Mouse (Mus musculus) neural tube, embryonic 11.5 days (tissue): Measurements from ENCODE around the gene Grcc10. TPM values are rescaled to one million over a fixed set of nuclear protein-coding genes. Genes with fewer than 3 reads are reported as not detected.

Experiments used
- ATAC-seq: fragments of 200-750 bp; cut with Nextera tagmentation; 2 replicates; pipeline ENCODE4 v1.8.0; 2017; ENCODE audit warnings: moderate number of reproducible peaks, mild to moderate bottlenecking, moderate TSS enrichment, moderate library complexity; ENCODE audit not compliant: insufficient read depth, low FRiP score, low TSS enrichment
- DNase-seq: peaks from one replicate; pipeline ENCODE4 v3.0.0-alpha.2; 2015; ENCODE audit warnings: low spot score
- H3K27ac ChIP-seq: fragments of 300-500 bp; sonication (generic); 2 replicates; pipeline ENCODE4 v1.5.1; 2014; ENCODE audit warnings: low read depth, mild to moderate bottlenecking, low read length
- H3K27me3 ChIP-seq: fragments of 300-500 bp; sonication (generic); 2 replicates; pipeline ENCODE4 v1.6.1; 2014; ENCODE audit warnings: mild to moderate bottlenecking, low read length, mixed read lengths; ENCODE audit not compliant: control insufficient read depth, insufficient read depth
- H3K36me3 ChIP-seq: fragments of 300-500 bp; sonication (generic); 2 replicates; pipeline ENCODE4 v1.6.1; 2014; ENCODE audit warnings: mild to moderate bottlenecking, low read length, moderate library complexity, mixed read lengths; ENCODE audit not compliant: control insufficient read depth, insufficient read depth
- H3K4me1 ChIP-seq: fragments of 300-500 bp; sonication (generic); 2 replicates; pipeline ENCODE4 v1.6.1; 2014; ENCODE audit warnings: low read length, mixed read lengths; ENCODE audit not compliant: control insufficient read depth, insufficient read depth
- H3K4me2 ChIP-seq: fragments of 300-500 bp; sonication (generic); 2 replicates; pipeline ENCODE4 v1.6.1; 2014; ENCODE audit warnings: low read depth, mild to moderate bottlenecking, moderate library complexity
- H3K4me3 ChIP-seq: fragments of 300-500 bp; sonication (generic); 2 replicates; pipeline ENCODE4 v1.5.1; 2014; ENCODE audit warnings: low read depth, low read length
- H3K9ac ChIP-seq: fragments of 300-500 bp; sonication (generic); 2 replicates; pipeline ENCODE4 v1.6.1; 2014; ENCODE audit warnings: mild to moderate bottlenecking, low read length
- H3K9me3 ChIP-seq: fragments of 300-500 bp; sonication (generic); 2 replicates; pipeline ENCODE4 v1.6.1; 2016; ENCODE audit warnings: low read length; ENCODE audit not compliant: control insufficient read depth
- WGBS: fragments of 180-500 bp; shearing (Covaris S2); extraction: QIAGEN DNeasy Blood & Tissue Kit; methylation state at CpG from one replicate; pipeline ENCODE4 v1.1.7; 2014; 5-methylcytosine and 5-hydroxymethylcytosine counted together
- polyA plus RNA-seq: library from polyadenylated mRNA; unstranded; fragments of >200 nt; fragmentation: Nextera tagmentation; extraction: Ambion mirVana; gene quantifications from 2 replicates; pipeline ENCODE4 v1.2.1, GENCODE M21; 2014

The Grcc10 gene
- polyA plus RNA-seq, 1 experiment from 2014 or later: 456 TPM

- no peak for DNase-seq
- H3K4me1 ChIP-seq: no peaks in the 10 kb centered on the region
- 85% methylated on average over 8 of the region's 8 CpGs for WGBS
- H3K4me3 ChIP-seq: no peak overlapping the region
- H3K9me3 ChIP-seq: no peaks in the 10 kb centered on the region
- no peak overlapping the region for H3K4me2 ChIP-seq
- ATAC-seq: no peak
- no peaks in the 10 kb centered on the region for H3K27me3 ChIP-seq
- H3K27ac ChIP-seq: no peak overlapping the region
- no peak overlapping the region for H3K9ac ChIP-seq
- H3K36me3 ChIP-seq: peaks cover 8% of the 10 kb centered on the region; the same call in 1 of the 2 replicates
These were observed 39.8 kb downstream of the Grcc10 start for GRCm38 (mm10) chr6:124701338-124701737.

- 86% methylated on average over 11 of the region's 11 CpGs for WGBS
These were observed 41.1 kb downstream of the Grcc10 start for GRCm38 (mm10) chr6:124699962-124700610.

GRCm38 (mm10) chr6:124699366-124699765 lies 41.8 kb downstream of the Grcc10 start:
- Histone ChIP-seq H3K4me3 (no peak overlapping the region), H3K4me1 (no peaks in the 10 kb centered on the region), H3K36me3 (peaks cover under 1% of the 10 kb centered on the region; the same call in 1 of the 2 replicates), H3K27me3 (no peaks in the 10 kb centered on the region), H3K9me3 (no peaks in the 10 kb centered on the region), H3K27ac (no peak overlapping the region), H3K4me2 (no peak overlapping the region), H3K9ac (no peak overlapping the region)
- 81% methylated on average over 4 of the region's 4 CpGs for WGBS
- DNase-seq (no peak), ATAC-seq (no peak)

More at GRCm38 (mm10) chr6:124699962-124700610, 41.1 kb downstream of the Grcc10 start:
- DNase-seq (no peak), ATAC-seq (0 out of 2 replicates have a peak, but pooled peaks have one; percentile 16)
- Histone ChIP-seq H3K36me3 (peaks cover 7% of the 10 kb centered on the region; the same call in 1 of the 2 replicates), H3K27ac (no peak overlapping the region), H3K9ac (no peak overlapping the region), H3K9me3 (no peaks in the 10 kb centered on the region), H3K4me1 (no peaks in the 10 kb centered on the region), H3K4me2 (no peak overlapping the region), H3K27me3 (no peaks in the 10 kb centered on the region), H3K4me3 (no peak overlapping the region)

- ATAC-seq: no peak
- no peaks in the 10 kb centered on the region for H3K9me3 ChIP-seq
- 87% methylated on average over 6 of the region's 6 CpGs for WGBS
- no peak overlapping the region for H3K4me3 ChIP-seq
- no peaks in the 10 kb centered on the region for H3K27me3 ChIP-seq
- DNase-seq: no peak
- H3K36me3 ChIP-seq: no peaks in the 10 kb centered on the region; the same call in 1 of the 2 replicates
- no peak overlapping the region for H3K9ac ChIP-seq
- H3K27ac ChIP-seq: no peak overlapping the region
- no peaks in the 10 kb centered on the region for H3K4me1 ChIP-seq
- H3K4me2 ChIP-seq: no peak overlapping the region
These were observed 42.4 kb downstream of the Grcc10 start for GRCm38 (mm10) chr6:124698751-124699150.

- Histone ChIP-seq H3K36me3 (no peaks in the 10 kb centered on the region), H3K9ac (no peak overlapping the region), H3K4me2 (no peak overlapping the region), H3K9me3 (no peaks in the 10 kb centered on the region), H3K27ac (no peak overlapping the region), H3K4me3 (no peak overlapping the region), H3K4me1 (no peaks in the 10 kb centered on the region), H3K27me3 (no peaks in the 10 kb centered on the region)
- 90% methylated on average over 7 of the region's 7 CpGs for WGBS
- DNase-seq (no peak), ATAC-seq (no peak)
These were observed 44.6 kb downstream of the Grcc10 start for GRCm38 (mm10) chr6:124696441-124697150.

- Histone ChIP-seq H3K4me3 (no peak overlapping the region), H3K27me3 (no peaks in the 10 kb centered on the region), H3K27ac (no peak overlapping the region), H3K4me1 (no peaks in the 10 kb centered on the region), H3K4me2 (no peak overlapping the region), H3K9ac (no peak overlapping the region), H3K36me3 (no peaks in the 10 kb centered on the region), H3K9me3 (no peaks in the 10 kb centered on the region)
- 86% methylated on average over 15 of the region's 15 CpGs for WGBS
- no peak for DNase-seq
- ATAC-seq: no peak
These were observed 46.8 kb downstream of the Grcc10 start for GRCm38 (mm10) chr6:124694166-124694955.

- Histone ChIP-seq H3K27ac (no peak overlapping the region), H3K4me2 (no peak overlapping the region), H3K27me3 (no peaks in the 10 kb centered on the region), H3K4me3 (no peak overlapping the region), H3K4me1 (no peaks in the 10 kb centered on the region), H3K9ac (no peak overlapping the region), H3K9me3 (no peaks in the 10 kb centered on the region), H3K36me3 (no peaks in the 10 kb centered on the region)
- DNase-seq (no peak), ATAC-seq (no peak)
- WGBS: 72% methylated on average over 15 of the region's 15 CpGs
These were observed 47.8 kb downstream of the Grcc10 start for GRCm38 (mm10) chr6:124693243-124693981.

GRCm38 (mm10) chr6:124690517-124690916 lies 50.7 kb downstream of the Grcc10 start:
- DNase-seq: no peak
- H3K4me2 ChIP-seq: no peak overlapping the region

More at GRCm38 (mm10) chr6:124690517-124690916, 50.7 kb downstream of the Grcc10 start:
- H3K27ac ChIP-seq: no peak overlapping the region
- no peaks in the 10 kb centered on the region for H3K9me3 ChIP-seq
- ATAC-seq: no peak
- no peaks in the 10 kb centered on the region for H3K4me1 ChIP-seq
- no peaks in the 10 kb centered on the region for H3K36me3 ChIP-seq
- no peak overlapping the region for H3K4me3 ChIP-seq
- 92% methylated on average over 3 of the region's 3 CpGs for WGBS
- no peaks in the 10 kb centered on the region for H3K27me3 ChIP-seq
- H3K9ac ChIP-seq: no peak overlapping the region
